Mouse (Mus musculus) ES-Bruce4 (cell line): ENCODE results near the gene Tenm2.

Source experiments
- CTCF ChIP-seq: IDR thresholded peaks from one replicate; pipeline ENCODE4 v1.8.1; 2011; ENCODE audit warnings: low read depth, low read length
- POLR2A ChIP-seq: IDR thresholded peaks from one replicate; pipeline ENCODE4 v1.8.1; 2011; ENCODE audit warnings: low read length; ENCODE audit not compliant: insufficient read depth

- TF ChIP-seq POLR2A (no peak), CTCF (no peak)
Measured at GRCm38 (mm10) chr11:36384696-36385095, 851.1 kb downstream of the Tenm2 start.
